Mouse (Mus musculus): ENCODE data around the gene Dbh.

Gene Dbh

GRCm38 (mm10) chr2:27164796-27165590 lies at the start of gene Dbh:
Dbh (plus strand) TSS chr2:27165233.
- no peak for DNase-seq (ENCODE audit: low read depth, low spot score)

- no peak for DNase-seq (ENCODE audit: low read depth, low spot score)
Observed at GRCm38 (mm10) chr2:27118452-27118851, 46.6 kb upstream of the Dbh start.

DNA sequence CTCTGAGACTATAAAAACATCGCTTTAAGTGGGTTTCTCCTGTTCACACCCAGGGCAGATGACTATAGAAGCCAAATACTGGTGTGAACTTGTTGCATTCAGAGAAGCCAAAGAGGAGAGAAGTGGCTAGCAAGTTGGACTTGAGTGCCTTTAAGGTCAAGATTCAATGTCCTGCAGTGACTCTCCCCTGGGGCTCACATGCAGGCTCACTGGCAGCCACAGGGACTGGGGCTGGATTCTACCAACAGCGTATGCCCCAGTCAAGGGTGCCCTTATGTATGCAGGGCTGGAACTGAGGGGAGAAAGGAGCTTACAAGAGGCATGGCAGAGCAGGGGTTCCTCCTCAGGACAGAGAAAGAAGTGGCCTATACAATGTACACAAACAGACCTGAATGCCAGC lies 45.3 kb upstream of the Dbh start:
- no peak for DNase-seq (ENCODE audit: low read depth, low spot score)

- no peak for DNase-seq (ENCODE audit: low read depth, low spot score)
Observed at GRCm38 (mm10) chr2:27120241-27120641, 44.8 kb upstream of the Dbh start.

DNA sequence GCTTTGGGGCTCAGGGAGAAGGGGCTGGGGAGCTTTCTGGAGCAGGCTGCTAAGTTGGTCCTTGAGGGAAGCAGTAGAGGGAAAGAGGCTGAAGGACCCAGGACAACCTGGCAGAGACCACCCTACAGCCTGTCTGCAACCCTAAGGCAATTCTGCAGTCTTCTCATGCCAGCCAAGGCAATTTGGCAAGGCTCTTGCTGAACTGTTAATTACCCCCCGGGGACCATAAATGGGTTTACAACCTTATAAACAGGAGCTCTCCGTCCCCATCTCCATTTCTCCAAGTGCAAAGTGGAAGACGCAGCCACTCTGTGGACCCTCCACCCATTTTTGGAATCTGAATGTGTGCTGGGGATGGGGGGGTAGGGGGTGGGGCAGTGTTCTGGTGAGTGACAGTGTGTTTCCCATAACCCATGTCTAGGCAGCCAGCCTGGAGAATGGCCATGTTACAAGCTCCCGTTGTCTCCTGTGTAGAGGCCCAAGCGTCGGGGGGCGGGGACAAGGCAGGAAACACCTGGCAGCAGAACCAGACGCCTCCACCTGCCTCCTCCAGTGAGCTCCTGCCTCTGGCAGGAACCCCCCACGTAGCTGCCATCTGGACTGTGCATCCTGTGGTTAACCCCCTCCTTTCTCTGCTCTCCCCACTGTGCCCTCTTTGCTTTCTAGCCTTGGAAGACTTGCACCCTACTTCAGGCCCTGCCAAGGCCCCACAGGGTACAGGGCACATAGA lies 43.2 kb upstream of the Dbh start:
- peak; percentile 51 for DNase-seq (ENCODE audit: low read depth, low spot score)

- DNase-seq (ENCODE audit: low read depth, low spot score) = no peak
Observed at GRCm38 (mm10) chr2:27122578-27122977, 42.5 kb upstream of the Dbh start.

- no peak for DNase-seq (ENCODE audit: low read depth, low spot score)
Observed at GRCm38 (mm10) chr2:27123121-27123520, 41.9 kb upstream of the Dbh start.

DNA sequence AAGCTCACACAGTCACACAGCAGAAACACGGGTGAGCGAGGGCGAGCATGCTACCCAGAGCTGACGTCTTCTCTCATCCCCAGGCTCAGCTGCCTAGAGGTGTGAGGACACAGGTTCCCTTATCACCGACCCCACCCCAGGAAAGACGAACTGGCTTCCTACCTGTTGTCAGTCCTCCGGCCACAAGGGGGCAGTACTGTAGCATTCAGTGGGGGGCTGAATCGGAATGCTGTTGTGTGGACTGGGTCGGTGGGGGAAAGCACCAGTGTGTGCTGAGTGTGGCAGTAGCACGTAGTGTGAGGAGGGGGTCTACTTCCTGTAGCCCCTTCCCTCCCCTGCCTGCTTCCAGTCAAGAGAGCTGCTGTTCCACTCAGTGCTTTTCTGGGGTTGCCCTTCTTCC lies 39.1 kb upstream of the Dbh start:
- DNase-seq (ENCODE audit: low read depth, low spot score) = no peak

DNA sequence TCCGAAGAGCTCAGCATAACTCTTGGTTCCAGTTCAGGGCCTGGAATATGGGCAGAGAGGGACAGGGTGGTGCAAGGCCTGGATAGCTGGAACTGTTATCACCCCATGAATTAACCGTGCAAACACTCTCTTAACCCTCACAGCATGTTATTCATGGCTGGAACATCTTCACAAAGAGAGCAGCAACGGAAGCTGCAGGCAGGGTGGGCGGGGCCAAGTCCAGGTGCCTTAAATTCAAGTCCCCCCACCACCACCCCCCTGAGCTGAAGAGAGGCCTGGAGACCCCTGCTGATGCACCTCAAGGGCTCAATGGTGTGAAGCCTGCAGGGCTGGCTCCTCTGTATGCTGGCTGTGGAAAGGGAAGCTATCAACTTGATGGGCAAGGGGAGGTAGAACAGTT lies 38.5 kb upstream of the Dbh start:
- DNase-seq (ENCODE audit: low read depth, low spot score) = no peak

- DNase-seq (ENCODE audit: low read depth, low spot score) = no peak
Observed at GRCm38 (mm10) chr2:27128990-27129389, 36.0 kb upstream of the Dbh start.

DNA sequence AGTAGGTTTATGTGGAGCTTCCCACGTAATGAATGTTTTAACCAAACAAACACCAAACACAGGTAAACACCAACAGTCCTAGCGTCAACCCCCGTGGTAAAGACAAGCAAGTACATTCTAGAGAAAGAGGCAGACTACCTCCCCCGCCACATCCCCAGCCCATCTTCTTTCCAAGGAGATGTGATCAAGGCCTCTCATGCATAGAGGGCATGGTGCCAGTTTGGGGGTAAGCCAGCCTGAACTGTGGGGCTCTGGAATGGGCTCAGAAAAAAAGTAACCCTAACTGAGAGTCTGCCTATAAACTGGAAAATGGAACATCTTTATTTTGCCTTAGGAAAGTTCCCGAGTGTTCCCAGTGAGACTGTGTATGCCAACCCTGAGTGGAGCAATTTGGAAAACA lies 29.1 kb upstream of the Dbh start:
- no peak for DNase-seq (ENCODE audit: low read depth, low spot score)

GRCm38 (mm10) chr2:27136336-27136735 lies 28.7 kb upstream of the Dbh start:
- no peak for DNase-seq (ENCODE audit: low read depth, low spot score)

GRCm38 (mm10) chr2:27136789-27137188 lies 28.2 kb upstream of the Dbh start:
- no peak for DNase-seq (ENCODE audit: low read depth, low spot score)

DNA sequence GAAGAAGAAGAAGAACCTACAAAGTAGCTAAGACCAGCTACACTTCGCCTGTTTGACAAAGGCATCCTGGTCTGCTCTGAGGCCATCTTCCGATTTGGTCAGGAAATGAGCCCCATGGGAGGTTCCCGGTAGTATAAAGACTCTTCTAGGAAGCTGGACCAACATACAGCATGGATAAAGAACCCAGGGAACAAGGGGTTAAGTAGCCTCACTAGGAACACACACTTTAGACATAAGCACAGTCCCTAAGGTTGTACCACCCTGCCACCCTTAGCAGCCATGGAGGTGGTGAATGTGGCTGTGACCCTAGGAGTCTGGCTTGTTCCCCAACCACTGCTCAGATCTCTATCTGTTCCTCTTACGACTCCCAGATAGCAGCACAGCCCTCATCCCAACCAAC lies 26.7 kb upstream of the Dbh start:
- no peak for DNase-seq (ENCODE audit: low read depth, low spot score)

DNA sequence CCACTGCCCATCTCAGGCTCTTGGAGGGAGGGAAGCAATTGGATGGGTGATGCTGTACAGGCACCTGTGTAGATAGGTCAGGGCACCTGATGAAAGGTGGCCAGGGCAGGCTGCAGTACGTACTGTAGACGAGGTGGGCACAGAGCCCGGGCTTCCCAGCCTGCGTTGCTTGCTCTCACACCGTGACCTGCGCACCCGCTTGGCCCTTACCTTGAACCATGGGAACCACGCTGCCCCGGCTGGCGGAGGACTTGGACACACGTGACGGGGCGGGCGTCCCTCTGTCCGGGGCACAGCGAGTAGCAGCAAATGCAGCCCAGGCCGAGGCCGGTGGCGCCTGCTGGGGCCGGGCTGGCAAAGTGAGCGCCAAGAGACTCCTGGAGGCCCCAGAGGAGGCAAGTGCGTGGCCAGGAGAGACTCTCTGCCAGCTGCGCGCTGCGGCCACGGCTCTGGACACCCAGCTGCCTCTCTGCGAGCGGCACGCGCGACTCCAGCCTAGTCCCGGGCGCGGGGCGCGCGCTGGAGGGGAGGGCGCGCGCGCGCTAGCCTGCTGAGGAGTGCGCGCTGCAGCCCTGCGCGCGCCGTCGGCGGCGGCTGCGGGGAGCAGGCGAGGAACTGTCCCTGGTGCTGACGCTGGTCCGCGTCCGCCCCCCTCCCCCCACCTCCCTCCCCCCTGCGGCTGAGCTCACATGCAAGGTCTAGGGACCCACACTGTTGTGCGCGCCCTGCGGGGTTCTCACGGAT lies 22.9 kb upstream of the Dbh start, which contains the start of gene Fam163b:
TSS of gene Fam163b (minus strand) at position 542 of the 744 bp plus-strand sequence.
- DNase-seq (ENCODE audit: low read depth, low spot score) = peak; percentile 58

DNA sequence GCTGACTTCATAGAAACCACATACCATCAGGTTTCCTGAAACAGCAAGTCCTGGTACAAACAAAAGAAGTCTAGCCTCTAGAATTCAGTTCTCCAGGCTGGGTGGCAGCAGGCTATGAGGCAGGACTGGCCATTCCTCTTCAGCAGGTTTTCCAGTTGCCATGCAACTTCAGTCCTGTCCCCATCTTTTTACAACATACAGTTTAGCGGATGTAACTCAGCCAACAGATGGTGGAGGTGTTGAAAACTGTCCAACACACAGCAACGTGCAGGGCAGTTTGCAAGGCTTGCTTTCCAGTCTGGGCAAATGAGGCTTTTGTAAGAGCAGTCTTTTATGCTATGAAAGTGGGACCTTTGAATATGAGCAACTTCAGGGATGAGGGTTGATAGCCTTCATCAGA lies 20.1 kb upstream of the Dbh start:
- DNase-seq (ENCODE audit: low read depth, low spot score) = no peak

- no peak for DNase-seq (ENCODE audit: low read depth, low spot score)
Observed at GRCm38 (mm10) chr2:27146840-27147239, 18.2 kb upstream of the Dbh start.

- no peak for DNase-seq (ENCODE audit: low read depth, low spot score)
Observed at GRCm38 (mm10) chr2:27149457-27149856, 15.6 kb upstream of the Dbh start.

GRCm38 (mm10) chr2:27154466-27155185 lies 10.4 kb upstream of the Dbh start:
- DNase-seq (ENCODE audit: low read depth, low spot score) = no peak

GRCm38 (mm10) chr2:27156596-27156995 lies 8.4 kb upstream of the Dbh start:
- no peak for DNase-seq (ENCODE audit: low read depth, low spot score)

DNA sequence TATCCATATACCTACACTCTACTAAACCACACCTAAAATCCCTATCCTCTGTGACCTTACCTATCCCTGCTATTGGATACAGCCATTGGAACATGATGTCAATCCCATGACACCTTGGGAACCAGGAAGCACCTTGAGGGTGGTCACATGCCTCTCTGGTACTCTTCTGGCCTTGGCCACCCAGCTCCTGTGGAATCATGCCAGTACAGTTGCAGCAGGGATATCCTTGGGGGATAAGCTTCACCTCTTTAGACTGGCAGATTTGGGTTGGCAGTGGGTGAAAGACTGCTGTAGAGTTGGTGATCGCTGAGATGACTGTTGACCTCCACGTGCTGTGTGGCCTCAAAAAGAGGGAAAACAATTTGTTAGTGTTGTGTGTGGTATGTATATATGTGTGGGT lies 3.5 kb upstream of the Dbh start:
- no peak for DNase-seq (ENCODE audit: low read depth, low spot score)

DNA sequence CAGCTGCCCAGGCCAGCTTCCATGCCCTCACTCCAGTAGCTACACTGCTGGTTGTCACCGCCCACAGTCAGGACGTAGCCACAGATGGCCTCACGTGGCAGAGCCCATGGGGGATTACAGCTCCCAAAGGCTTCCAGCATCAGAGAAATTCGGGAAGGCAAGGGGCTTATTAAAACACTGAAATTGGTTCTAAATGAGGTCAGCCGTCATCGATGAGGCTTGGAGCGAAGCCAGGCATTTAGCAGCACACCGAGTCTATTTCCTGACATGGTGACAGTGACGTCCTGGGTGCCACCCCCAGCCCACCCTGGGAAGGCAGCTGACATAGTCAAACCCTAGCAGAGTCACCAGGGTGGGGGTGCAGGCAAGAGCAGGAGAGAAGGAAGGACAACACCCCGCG lies 2.4 kb upstream of the Dbh start:
- DNase-seq (ENCODE audit: low read depth, low spot score) = no peak
